Mouse (Mus musculus): ENCODE results near the gene Ccdc9. TPM values are rescaled to one million over a fixed set of nuclear protein-coding genes. Genes with fewer than 3 reads are reported as not detected.

Ccdc9 gene
- total and polyA plus RNA-seq, 3 experiments: 63.6 to 97.1 TPM; not detected in 1

- H3K9ac ChIP-seq (ENCODE audit: control insufficient read depth, low read depth, low read length, poor library complexity, severe bottlenecking): peak overlapping the region; percentile 22; the same call in 1 of the 2 replicates
- no peaks in the 10 kb centered on the region for H3K79me2 ChIP-seq (ENCODE audit: control insufficient read depth, insufficient read depth, low read length, poor library complexity)
- H3K4me1 ChIP-seq (ENCODE audit: control insufficient read depth in 1 of 2, insufficient read depth in 2 of 2, low read length in 2 of 2): peaks cover 2 to 12% of the 10 kb centered on the region in 2 experiments; a peak in 3 of 4 replicates
- DNase-seq (ENCODE audit: low read depth, low spot score): peak; percentile 93
- H3K4me3 ChIP-seq (ENCODE audit: control insufficient read depth in 1 of 2, insufficient read depth in 1 of 2, low read depth in 2 of 2, low read length in 2 of 2): peak overlapping the region; percentile 14 to 15; a peak in 2 of 4 replicates
- H3K36me3 ChIP-seq (ENCODE audit: control insufficient read depth in 1 of 2, insufficient read depth in 2 of 2, low read length in 2 of 2): peaks cover 0 to 10% of the 10 kb centered on the region in 2 experiments; a peak in 2 of 4 replicates
- H3K9me3 ChIP-seq (replicated peaks; ENCODE audit: insufficient read depth, low read length): no peaks in the 10 kb centered on the region
- no peaks in the 10 kb centered on the region for H3K27me3 ChIP-seq (ENCODE audit: control insufficient read depth in 1 of 2, insufficient read depth in 2 of 2, low read length in 2 of 2)
- H3K27ac ChIP-seq (ENCODE audit: control insufficient read depth, low read depth, low read length): peak overlapping the region; percentile 31; the same call in 1 of the 2 replicates
- peak; percentile 94 for TF ChIP-seq ZNF384 (IDR thresholded peaks at IDR 0.05; ENCODE audit: low read depth, low read length)
- TF ChIP-seq ZMIZ1 (IDR thresholded peaks at IDR 0.05; ENCODE audit: low read depth, low read length): no peak
- no peak for TF ChIP-seq GABPA (IDR thresholded peaks at IDR 0.05; ENCODE audit: low read depth, low read length)
- no peak for TF ChIP-seq MAFK (IDR thresholded peaks at IDR 0.05; ENCODE audit: borderline replicate concordance, low read depth, low read length)
- peak; percentile 70 for TF ChIP-seq ZC3H11A (IDR thresholded peaks at IDR 0.05; ENCODE audit: low read depth, low read length)
- TF ChIP-seq EP300 (IDR thresholded peaks at IDR 0.05; ENCODE audit: low read depth in 1 of 2, low read length in 2 of 2): no peak
- no peak for TF ChIP-seq MAZ (IDR thresholded peaks at IDR 0.05; ENCODE audit: low read depth, low read length)
- no peak for TF ChIP-seq RCOR1 (IDR thresholded peaks at IDR 0.05; ENCODE audit: low read depth, low read length)
- peak; percentile 79 for TF ChIP-seq SMC3 (IDR thresholded peaks at IDR 0.05; ENCODE audit: low read depth, low read length)
- TF ChIP-seq CHD2 (IDR thresholded peaks at IDR 0.05; ENCODE audit: low read length): no peak
- no peak for TF ChIP-seq ELF1 (IDR thresholded peaks at IDR 0.05; ENCODE audit: low read depth, low read length)
- no peak for TF ChIP-seq UBTF (IDR thresholded peaks at IDR 0.05; ENCODE audit: borderline replicate concordance, insufficient read depth, low read depth, low read length)
- TF ChIP-seq TAL1 (IDR thresholded peaks at IDR 0.05; ENCODE audit: low read length): no peak
- TF ChIP-seq POLR2A (IDR thresholded peaks at IDR 0.05; ENCODE audit: control insufficient read depth in 1 of 2, insufficient read depth in 1 of 2, low read depth in 1 of 2, low read length in 2 of 2, poor library complexity in 1 of 2): no peak
- no peak for TF ChIP-seq MYB (IDR thresholded peaks at IDR 0.05; ENCODE audit: low read depth, low read length)
- peak; percentile 78 to 86 (median 82) for TF ChIP-seq CTCF (IDR thresholded peaks at IDR 0.05 in 2 of 3, conservative IDR thresholded peaks at IDR 0.05 in 1 of 3; ENCODE audit: control insufficient read depth in 1 of 3, insufficient read depth in 1 of 3, low read depth in 2 of 3, low read length in 3 of 3, poor library complexity in 1 of 3, severe bottlenecking in 1 of 3)
- peak; percentile 86 for TF ChIP-seq RAD21 (IDR thresholded peaks at IDR 0.05; ENCODE audit: low read depth, low read length)
- no peak for TF ChIP-seq JUND (IDR thresholded peaks at IDR 0.05; ENCODE audit: low read depth, low read length)
- no peak for TF ChIP-seq ZKSCAN1 (IDR thresholded peaks at IDR 0.05; ENCODE audit: low read depth, low read length)
- TF ChIP-seq E2F4 (IDR thresholded peaks at IDR 0.05; ENCODE audit: borderline replicate concordance, low read depth, low read length): no peak
- TF ChIP-seq NRF1 (IDR thresholded peaks at IDR 0.05; ENCODE audit: insufficient read depth, low read depth, low read length, poor library complexity, severe bottlenecking): no peak
- TF ChIP-seq NELFE (IDR thresholded peaks at IDR 0.05; ENCODE audit: low read depth, low read length): no peak
- TF ChIP-seq TCF12 (IDR thresholded peaks at IDR 0.05; ENCODE audit: low read depth, low read length): no peak
- no peak for TF ChIP-seq HCFC1 (IDR thresholded peaks at IDR 0.05; ENCODE audit: low read depth, low read length)
- no peak for TF ChIP-seq MYC (IDR thresholded peaks at IDR 0.05; ENCODE audit: low read depth, low read length)
- no peak for TF ChIP-seq BHLHE40 (IDR thresholded peaks at IDR 0.05; ENCODE audit: borderline replicate concordance, low read depth, low read length)
- no peak for TF ChIP-seq KAT2A (conservative IDR thresholded peaks at IDR 0.05; ENCODE audit: low read depth, low read length)
- no peak for TF ChIP-seq USF2 (IDR thresholded peaks at IDR 0.05; ENCODE audit: borderline replicate concordance in 1 of 2, insufficient read depth in 1 of 2, low read depth in 1 of 2, low read length in 2 of 2)
- peak; percentile 15 for TF ChIP-seq SIN3A (IDR thresholded peaks at IDR 0.05; ENCODE audit: low read length)
- no peak for TF ChIP-seq MEF2A (IDR thresholded peaks at IDR 0.05; ENCODE audit: extremely low read depth, insufficient replicate concordance, low read depth, low read length, poor library complexity, severe bottlenecking)
- TF ChIP-seq USF1 (IDR thresholded peaks at IDR 0.05; ENCODE audit: low read depth, low read length): 0 out of 2 replicates have a peak, but pooled peaks have one; percentile 26
- TF ChIP-seq TBP (IDR thresholded peaks at IDR 0.05; ENCODE audit: low read depth, low read length): no peak
- TF ChIP-seq POLR2AphosphoS2 (IDR thresholded peaks at IDR 0.05; ENCODE audit: low read length): no peak
- no peak for TF ChIP-seq POLR2AphosphoS5 (IDR thresholded peaks at IDR 0.05; ENCODE audit: borderline replicate concordance, low read depth, low read length)
- peak; percentile 27; the same call in 1 of the 2 replicates for TF ChIP-seq GATA1 (IDR thresholded peaks at IDR 0.05; ENCODE audit: low read depth, low read length)
- TF ChIP-seq CHD1 (IDR thresholded peaks at IDR 0.05; ENCODE audit: low read depth, low read length): no peak
Measured at GRCm38 (mm10) chr7:16263015-16263787, 23.4 kb downstream of the Ccdc9 start.
